Mouse (Mus musculus): ENCODE data around the gene Olfr1370. TPM values are rescaled to one million over a fixed set of nuclear protein-coding genes. Genes with fewer than 3 reads are reported as not detected.
A peak's percentile ranks its signal among the peaks of the same experiment; 100 is the strongest.
"Not testable (repeated sequence)": the region's sequence is repeated elsewhere in the genome, so short reads cannot be mapped to it uniquely, and the experiment has no call there.

Gene Olfr1370
- not detected in 2 replicates for polyA plus RNA-seq (2014; fragmentation: Nextera tagmentation; extraction: Ambion mirVana)

DNA sequence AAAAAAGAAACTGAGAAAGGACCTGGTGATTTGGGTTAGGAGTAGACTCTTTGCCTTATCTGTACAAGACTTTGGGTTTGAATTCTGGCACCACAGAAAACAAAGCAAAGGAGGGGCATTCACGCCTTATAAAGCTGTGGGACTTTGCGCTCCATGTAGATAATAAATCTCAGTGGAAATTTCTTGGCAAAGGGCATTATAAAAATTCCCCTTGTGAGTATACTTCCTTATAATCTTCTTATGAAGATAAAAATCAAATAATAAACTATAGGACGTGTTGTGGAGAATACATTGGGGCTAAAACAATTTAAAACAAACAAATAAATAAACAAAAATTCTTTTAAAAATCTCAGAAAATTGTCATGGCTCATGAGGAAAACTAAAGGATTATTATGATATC, at the start of gene Olfr1370:
Gene Olfr1370 (minus strand): TSS at position 101 of the 400 bp plus-strand sequence.
- Histone ChIP-seq H3K27me3 (ENCODE audit: control insufficient read depth, insufficient read depth, low read length) (no peaks in the 10 kb centered on the region), H3K4me1 (ENCODE audit: control insufficient read depth, insufficient read depth, low read length) (no peaks in the 10 kb centered on the region), H3K27ac (replicated peaks; ENCODE audit: low read depth, low read length) (no peak within 1 kb of the TSS), H3K4me3 (ENCODE audit: low read depth, low read length) (no peak within 1 kb of the TSS), H3K9ac (replicated peaks; ENCODE audit: low read length) (no peak within 1 kb of the TSS), H3K4me2 (ENCODE audit: low read depth, low read length) (no peak within 1 kb of the TSS), H3K36me3 (replicated peaks; ENCODE audit: control insufficient read depth, insufficient read depth, low read depth, low read length) (no peaks in the 10 kb centered on the region), H3K9me3 (replicated peaks; ENCODE audit: control insufficient read depth, low read length) (no peaks in the 10 kb centered on the region)
- WGBS: 81% methylated on average over 3 of the region's 3 CpGs
- DNase-seq (ENCODE audit: low spot score): no peak
- no peak for ATAC-seq (replicated peaks; ENCODE audit: insufficient number of reproducible peaks, low FRiP score, low TSS enrichment, low read depth)

DNA sequence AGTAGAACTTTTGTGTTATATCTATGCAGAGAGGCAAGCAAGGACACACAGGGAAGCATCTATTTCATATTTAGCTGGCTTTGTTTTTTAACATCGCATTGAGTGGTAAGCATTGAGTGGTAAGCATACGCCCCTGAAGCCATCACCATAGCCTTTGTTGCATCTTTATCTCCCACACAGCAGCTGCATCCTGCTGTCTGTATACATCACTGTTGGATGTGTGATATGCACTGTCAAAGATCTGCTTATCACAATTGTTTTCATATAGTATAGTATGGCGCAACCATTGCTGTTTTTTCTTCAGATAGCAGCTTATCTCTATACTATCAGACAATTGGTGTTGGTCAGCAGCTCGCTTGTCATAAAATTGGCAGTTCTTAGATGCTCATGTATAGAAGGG, 39.4 kb upstream of the Olfr1370 start:
- ATAC-seq (replicated peaks; ENCODE audit: insufficient number of reproducible peaks, low FRiP score, low TSS enrichment, low read depth): no peak

GRCm38 (mm10) chr13:21111183-21111582, 36.4 kb upstream of the Olfr1370 start, which contains the start of gene Olfr1369-ps1:
Gene Olfr1369-ps1, plus strand, starts transcription at chr13:21111483.
- not testable (repeated sequence) for H3K27me3 ChIP-seq (ENCODE audit: control insufficient read depth, insufficient read depth, low read length); H3K4me3 ChIP-seq (ENCODE audit: low read depth, low read length); H3K9me3 ChIP-seq (replicated peaks; ENCODE audit: control insufficient read depth, low read length); H3K9ac ChIP-seq (replicated peaks; ENCODE audit: low read length); H3K4me1 ChIP-seq (ENCODE audit: control insufficient read depth, insufficient read depth, low read length); H3K27ac ChIP-seq (replicated peaks; ENCODE audit: low read depth, low read length); DNase-seq (ENCODE audit: low spot score); ATAC-seq (replicated peaks; ENCODE audit: insufficient number of reproducible peaks, low FRiP score, low TSS enrichment, low read depth); H3K4me2 ChIP-seq (ENCODE audit: low read depth, low read length); H3K36me3 ChIP-seq (replicated peaks; ENCODE audit: control insufficient read depth, insufficient read depth, low read depth, low read length)
- 83% methylated on average over 3 of the region's 3 CpGs for WGBS

More for the DNA sequence above, 39.4 kb upstream of the Olfr1370 start:
- no peak overlapping the region for H3K27ac ChIP-seq (replicated peaks; ENCODE audit: low read depth, low read length)
- WGBS: 93% methylated on average over 4 of the region's 4 CpGs
- no peak overlapping the region for H3K4me2 ChIP-seq (ENCODE audit: low read depth, low read length)
- no peaks in the 10 kb centered on the region for H3K9me3 ChIP-seq (replicated peaks; ENCODE audit: control insufficient read depth, low read length)
- H3K4me1 ChIP-seq (ENCODE audit: control insufficient read depth, insufficient read depth, low read length): no peaks in the 10 kb centered on the region
- H3K36me3 ChIP-seq (replicated peaks; ENCODE audit: control insufficient read depth, insufficient read depth, low read depth, low read length): no peaks in the 10 kb centered on the region
- no peaks in the 10 kb centered on the region for H3K27me3 ChIP-seq (ENCODE audit: control insufficient read depth, insufficient read depth, low read length)
- no peak overlapping the region for H3K9ac ChIP-seq (replicated peaks; ENCODE audit: low read length)
- H3K4me3 ChIP-seq (ENCODE audit: low read depth, low read length): no peak overlapping the region
- DNase-seq (ENCODE audit: low spot score): no peak

DNA sequence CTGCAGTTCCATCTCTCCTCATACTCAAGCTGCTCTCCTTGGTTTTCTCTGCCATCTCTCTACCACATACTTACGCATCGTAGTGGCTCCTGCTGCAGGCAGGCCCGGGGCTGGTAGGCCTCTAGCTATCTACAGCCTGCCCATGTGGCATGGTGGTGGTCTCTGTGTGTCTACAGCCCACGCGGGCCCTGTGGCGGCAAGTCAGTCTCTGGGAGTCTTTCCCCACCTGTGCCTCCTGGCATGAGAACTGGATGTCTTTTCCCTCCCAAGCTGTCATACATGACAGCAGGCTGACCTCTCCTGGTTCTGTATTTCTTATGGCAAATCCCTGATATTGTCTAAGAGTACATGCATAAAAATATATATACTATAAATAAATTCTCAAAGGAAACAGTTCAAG, 35.7 kb upstream of the Olfr1370 start:
- Histone ChIP-seq H3K4me3 (ENCODE audit: low read depth, low read length) (no peak overlapping the region), H3K9me3 (replicated peaks; ENCODE audit: control insufficient read depth, low read length) (no peaks in the 10 kb centered on the region), H3K4me2 (ENCODE audit: low read depth, low read length) (no peak overlapping the region), H3K4me1 (ENCODE audit: control insufficient read depth, insufficient read depth, low read length) (no peaks in the 10 kb centered on the region), H3K27ac (replicated peaks; ENCODE audit: low read depth, low read length) (no peak overlapping the region), H3K36me3 (replicated peaks; ENCODE audit: control insufficient read depth, insufficient read depth, low read depth, low read length) (no peaks in the 10 kb centered on the region), H3K9ac (replicated peaks; ENCODE audit: low read length) (no peak overlapping the region), H3K27me3 (ENCODE audit: control insufficient read depth, insufficient read depth, low read length) (no peaks in the 10 kb centered on the region)
- DNase-seq (ENCODE audit: low spot score) (no peak), ATAC-seq (replicated peaks; ENCODE audit: insufficient number of reproducible peaks, low FRiP score, low TSS enrichment, low read depth) (no peak)
- WGBS: 93% methylated on average over 6 of the region's 6 CpGs

GRCm38 (mm10) chr13:21109759-21110158, 35.0 kb upstream of the Olfr1370 start:
- Histone ChIP-seq H3K9ac (replicated peaks; ENCODE audit: low read length) (no peak overlapping the region), H3K9me3 (replicated peaks; ENCODE audit: control insufficient read depth, low read length) (no peaks in the 10 kb centered on the region), H3K4me3 (ENCODE audit: low read depth, low read length) (no peak overlapping the region), H3K4me1 (ENCODE audit: control insufficient read depth, insufficient read depth, low read length) (no peaks in the 10 kb centered on the region), H3K27ac (replicated peaks; ENCODE audit: low read depth, low read length) (no peak overlapping the region), H3K36me3 (replicated peaks; ENCODE audit: control insufficient read depth, insufficient read depth, low read depth, low read length) (no peaks in the 10 kb centered on the region), H3K4me2 (ENCODE audit: low read depth, low read length) (no peak overlapping the region), H3K27me3 (ENCODE audit: control insufficient read depth, insufficient read depth, low read length) (no peaks in the 10 kb centered on the region)
- 98% methylated on average over 3 of the region's 3 CpGs for WGBS
- ATAC-seq (replicated peaks; ENCODE audit: insufficient number of reproducible peaks, low FRiP score, low TSS enrichment, low read depth) (no peak), DNase-seq (ENCODE audit: low spot score) (no peak)

DNA sequence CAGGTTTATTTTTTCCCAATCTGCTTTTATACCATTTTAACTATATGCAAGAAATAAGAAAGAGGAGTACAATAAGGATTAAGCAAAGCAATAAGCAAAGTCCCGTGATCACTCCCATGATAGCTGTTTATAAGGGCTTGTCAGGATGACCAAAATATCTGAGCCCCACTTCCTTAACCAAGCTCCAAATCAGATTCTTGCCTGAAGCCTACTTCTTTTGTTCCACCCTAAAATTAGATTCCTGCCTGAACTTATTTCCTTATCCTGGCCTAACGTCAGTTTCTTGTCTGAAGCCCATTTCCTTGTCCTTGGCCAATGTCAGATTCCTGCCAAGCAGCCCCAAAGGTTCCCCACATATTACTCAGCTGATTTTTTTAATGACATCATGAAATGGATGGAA, 7.9 kb upstream of the Olfr1370 start:
- ATAC-seq (replicated peaks; ENCODE audit: insufficient number of reproducible peaks, low FRiP score, low TSS enrichment, low read depth) (no peak), DNase-seq (ENCODE audit: low spot score) (no peak)
- Histone ChIP-seq H3K4me3 (ENCODE audit: low read depth, low read length) (no peak overlapping the region), H3K4me2 (ENCODE audit: low read depth, low read length) (no peak overlapping the region), H3K9me3 (replicated peaks; ENCODE audit: control insufficient read depth, low read length) (no peaks in the 10 kb centered on the region), H3K36me3 (replicated peaks; ENCODE audit: control insufficient read depth, insufficient read depth, low read depth, low read length) (no peaks in the 10 kb centered on the region), H3K9ac (replicated peaks; ENCODE audit: low read length) (no peak overlapping the region), H3K27me3 (ENCODE audit: control insufficient read depth, insufficient read depth, low read length) (no peaks in the 10 kb centered on the region), H3K4me1 (ENCODE audit: control insufficient read depth, insufficient read depth, low read length) (no peaks in the 10 kb centered on the region), H3K27ac (replicated peaks; ENCODE audit: low read depth, low read length) (no peak overlapping the region)
- 73% methylated on average over 2 of the region's 2 CpGs for WGBS

GRCm38 (mm10) chr13:21066021-21066420, 8.7 kb downstream of the Olfr1370 start:
- ATAC-seq (replicated peaks; ENCODE audit: insufficient number of reproducible peaks, low FRiP score, low TSS enrichment, low read depth): no peak

GRCm38 (mm10) chr13:21050118-21050517, 24.6 kb downstream of the Olfr1370 start:
- H3K27ac ChIP-seq (replicated peaks; ENCODE audit: low read depth, low read length): no peak overlapping the region
- H3K27me3 ChIP-seq (ENCODE audit: control insufficient read depth, insufficient read depth, low read length): no peaks in the 10 kb centered on the region
- no peak overlapping the region for H3K9ac ChIP-seq (replicated peaks; ENCODE audit: low read length)
- H3K4me3 ChIP-seq (ENCODE audit: low read depth, low read length): no peak overlapping the region
- ATAC-seq (replicated peaks; ENCODE audit: insufficient number of reproducible peaks, low FRiP score, low TSS enrichment, low read depth): no peak
- 50% methylated on average over 1 of the region's 1 CpGs for WGBS
- no peaks in the 10 kb centered on the region for H3K36me3 ChIP-seq (replicated peaks; ENCODE audit: control insufficient read depth, insufficient read depth, low read depth, low read length)
- H3K4me1 ChIP-seq (ENCODE audit: control insufficient read depth, insufficient read depth, low read length): no peaks in the 10 kb centered on the region
- no peaks in the 10 kb centered on the region for H3K9me3 ChIP-seq (replicated peaks; ENCODE audit: control insufficient read depth, low read length)
- H3K4me2 ChIP-seq (ENCODE audit: low read depth, low read length): no peak overlapping the region
- DNase-seq (ENCODE audit: low spot score): peak; percentile 37

More at GRCm38 (mm10) chr13:21066021-21066420, 8.7 kb downstream of the Olfr1370 start:
- no peak for DNase-seq (ENCODE audit: low spot score)
- H3K4me2 ChIP-seq (ENCODE audit: low read depth, low read length): no peak overlapping the region
- no peak overlapping the region for H3K4me3 ChIP-seq (ENCODE audit: low read depth, low read length)
- no peaks in the 10 kb centered on the region for H3K4me1 ChIP-seq (ENCODE audit: control insufficient read depth, insufficient read depth, low read length)
- no peak overlapping the region for H3K27ac ChIP-seq (replicated peaks; ENCODE audit: low read depth, low read length)
- WGBS: 85% methylated on average over 2 of the region's 2 CpGs
- no peaks in the 10 kb centered on the region for H3K36me3 ChIP-seq (replicated peaks; ENCODE audit: control insufficient read depth, insufficient read depth, low read depth, low read length)
- no peaks in the 10 kb centered on the region for H3K9me3 ChIP-seq (replicated peaks; ENCODE audit: control insufficient read depth, low read length)
- H3K27me3 ChIP-seq (ENCODE audit: control insufficient read depth, insufficient read depth, low read length): no peaks in the 10 kb centered on the region
- H3K9ac ChIP-seq (replicated peaks; ENCODE audit: low read length): no peak overlapping the region
